Mouse (Mus musculus): Measurements from ENCODE around the gene Fam198a. TPM values are rescaled to one million over a fixed set of nuclear protein-coding genes. Genes with fewer than 3 reads are reported as not detected.

The Fam198a gene
- polyA plus RNA-seq, 1 experiment from 2014 or later: 1.2 TPM

DNA sequence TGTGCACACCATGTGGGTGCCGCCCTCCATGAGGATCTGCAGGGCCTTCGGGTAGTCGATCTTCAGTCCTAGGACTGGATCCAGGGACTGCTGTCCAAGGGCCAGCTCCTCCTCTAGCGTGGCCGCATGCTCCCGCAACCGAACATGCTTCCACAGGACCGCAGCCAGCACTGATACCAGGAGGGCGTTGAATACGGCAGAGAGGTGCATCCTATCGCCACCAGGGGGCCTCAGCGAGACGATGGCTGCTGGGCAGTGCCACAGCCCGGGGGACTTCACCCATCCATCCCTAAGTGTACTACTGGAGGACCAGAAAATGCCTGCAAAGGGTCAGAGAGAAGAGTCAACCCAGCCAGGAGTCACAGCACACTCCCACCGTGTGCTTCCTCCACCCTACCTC is 32.7 kb downstream of the Fam198a start:
- Histone ChIP-seq H3K27ac (no peak overlapping the region), H3K4me2 (no peak overlapping the region), H3K4me1 (replicated peaks) (no peaks in the 10 kb centered on the region), H3K9ac (no peak overlapping the region), H3K9me3 (replicated peaks) (no peaks in the 10 kb centered on the region), H3K36me3 (no peaks in the 10 kb centered on the region), H3K27me3 (no peaks in the 10 kb centered on the region), H3K4me3 (no peak overlapping the region)
- ATAC-seq (replicated peaks; ENCODE audit: insufficient number of reproducible peaks, insufficient read depth, low FRiP score, low read depth): 0 out of 2 replicates have a peak, but pooled peaks have one; percentile 59
- 43% methylated on average over 15 of the region's 15 CpGs for WGBS

DNA sequence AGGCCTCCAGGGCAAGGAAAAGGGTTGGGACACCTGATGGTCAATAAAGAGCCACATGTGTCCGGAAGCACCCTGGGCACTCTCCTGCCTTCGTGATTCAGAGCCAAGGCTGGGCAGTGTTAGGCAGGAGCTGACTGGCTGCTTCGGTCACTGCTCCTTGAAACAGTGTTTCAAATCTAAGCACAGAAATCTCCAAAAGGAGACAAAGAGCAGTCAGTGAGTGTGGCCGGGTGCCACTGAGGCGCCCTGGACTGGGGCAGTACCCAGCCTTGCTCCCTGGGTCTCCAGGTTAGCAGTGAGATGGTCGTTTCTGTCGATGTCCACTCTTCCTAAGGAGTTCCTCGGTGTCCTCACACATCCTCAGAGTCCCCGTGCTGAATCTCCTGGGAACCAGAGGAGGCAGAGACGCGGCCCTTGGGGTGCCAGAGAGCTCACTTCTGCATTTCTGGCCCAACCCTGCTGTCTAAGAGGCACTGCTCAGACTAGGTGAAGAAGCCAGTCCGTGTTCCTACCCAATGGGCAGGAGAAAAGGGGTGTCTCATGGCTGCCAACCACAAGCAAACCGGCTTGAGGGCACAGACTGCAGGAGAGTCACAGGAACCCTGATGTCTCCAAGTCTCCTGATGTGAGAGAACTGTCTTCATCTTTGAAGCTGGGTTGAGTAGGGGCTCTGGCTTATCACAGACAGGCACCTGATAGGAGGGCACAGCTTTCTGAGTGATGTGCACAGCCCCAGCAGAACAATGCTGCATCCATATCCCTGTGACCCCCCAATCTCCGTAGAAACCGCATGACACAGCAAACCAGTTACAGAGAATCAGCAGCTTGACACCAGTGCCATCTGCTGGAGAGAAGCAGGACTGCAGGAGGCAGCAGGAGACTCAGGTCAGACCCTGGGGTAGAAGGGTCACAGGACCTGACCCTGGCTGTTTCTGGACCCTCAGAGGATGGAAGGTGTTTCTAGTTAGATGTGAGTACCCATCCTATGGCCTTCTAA is 34.0 kb downstream of the Fam198a start:
- Histone ChIP-seq H3K27ac (no peak overlapping the region), H3K4me3 (no peak overlapping the region), H3K9me3 (replicated peaks) (no peaks in the 10 kb centered on the region), H3K27me3 (no peaks in the 10 kb centered on the region), H3K4me2 (no peak overlapping the region), H3K9ac (no peak overlapping the region), H3K36me3 (no peaks in the 10 kb centered on the region), H3K4me1 (replicated peaks) (no peaks in the 10 kb centered on the region)
- WGBS: 69% methylated on average over 15 of the region's 15 CpGs
- no peak for ATAC-seq (replicated peaks; ENCODE audit: insufficient number of reproducible peaks, insufficient read depth, low FRiP score, low read depth)

DNA sequence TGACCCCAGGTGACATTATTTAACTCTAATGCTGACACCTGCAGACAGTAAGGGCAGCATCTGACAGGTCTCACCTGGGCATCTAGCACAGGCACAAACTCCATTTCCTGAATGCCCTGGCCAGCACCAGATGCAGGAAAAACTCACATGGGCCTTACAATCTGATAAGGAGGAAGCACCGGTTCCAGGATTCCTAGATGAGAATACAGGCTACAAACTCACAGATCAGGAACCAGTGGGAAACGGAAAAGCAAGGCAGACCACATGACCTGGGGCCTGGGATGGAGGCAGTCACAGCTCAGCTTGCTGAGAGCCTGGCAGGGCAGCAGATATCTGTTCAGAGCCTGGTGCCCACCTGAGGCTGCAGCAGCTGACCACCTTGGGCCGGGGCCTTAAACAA is 38.1 kb downstream of the Fam198a start:
- Histone ChIP-seq H3K36me3 (no peaks in the 10 kb centered on the region), H3K4me1 (replicated peaks) (no peaks in the 10 kb centered on the region), H3K27ac (no peak overlapping the region), H3K4me3 (no peak overlapping the region), H3K4me2 (no peak overlapping the region), H3K27me3 (no peaks in the 10 kb centered on the region), H3K9ac (no peak overlapping the region), H3K9me3 (replicated peaks) (no peaks in the 10 kb centered on the region)
- WGBS: 63% methylated on average over 3 of the region's 3 CpGs
- ATAC-seq (replicated peaks; ENCODE audit: insufficient number of reproducible peaks, insufficient read depth, low FRiP score, low read depth): no peak

DNA sequence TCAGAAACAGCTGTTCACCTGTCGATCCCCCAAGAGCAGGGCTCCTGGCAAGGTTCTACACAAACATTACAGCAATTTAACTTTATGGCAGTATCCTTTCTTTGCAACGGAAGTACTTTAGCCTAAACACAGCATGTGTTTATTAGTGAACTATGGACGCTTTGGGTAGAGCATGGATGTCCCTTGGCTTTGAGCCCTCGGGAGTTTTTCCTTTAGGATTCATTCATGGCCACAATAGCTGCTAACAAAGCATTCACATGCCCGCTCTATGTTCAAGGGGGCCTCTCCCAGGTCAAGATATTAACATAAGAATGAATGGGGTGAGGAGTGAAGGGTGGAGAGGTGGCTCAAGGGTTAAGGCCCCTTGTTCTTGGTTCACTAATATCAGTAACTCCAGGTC is 38.7 kb downstream of the Fam198a start:
- no peaks in the 10 kb centered on the region for H3K27me3 ChIP-seq
- H3K9me3 ChIP-seq (replicated peaks): no peaks in the 10 kb centered on the region
- H3K4me1 ChIP-seq (replicated peaks): no peaks in the 10 kb centered on the region
- H3K4me2 ChIP-seq: no peak overlapping the region
- ATAC-seq (replicated peaks; ENCODE audit: insufficient number of reproducible peaks, insufficient read depth, low FRiP score, low read depth): no peak
- no peak overlapping the region for H3K27ac ChIP-seq
- H3K9ac ChIP-seq: no peak overlapping the region
- no peaks in the 10 kb centered on the region for H3K36me3 ChIP-seq
- WGBS: 73% methylated on average over 5 of the region's 5 CpGs
- H3K4me3 ChIP-seq: no peak overlapping the region

DNA sequence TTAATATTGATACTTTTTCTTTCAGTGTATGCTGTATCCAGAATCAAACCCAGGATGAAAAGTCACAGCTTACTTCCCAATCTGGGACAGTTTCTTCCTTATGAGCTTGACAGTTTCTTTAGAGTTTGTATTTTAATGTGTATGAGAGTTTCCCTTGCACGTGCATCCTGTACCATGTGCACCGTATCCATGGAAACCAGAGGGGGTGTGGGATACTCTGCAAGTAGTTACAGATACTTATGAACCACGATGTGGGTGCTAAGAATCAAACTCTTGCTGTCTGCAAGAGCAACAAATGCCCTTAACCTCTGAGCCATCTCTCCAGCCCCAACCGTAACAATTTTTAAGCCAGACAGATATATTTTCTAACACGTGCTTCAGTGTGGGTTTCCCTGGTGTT is 40.3 kb downstream of the Fam198a start:
- WGBS: 69% methylated on average over 5 of the region's 5 CpGs
- Histone ChIP-seq H3K9ac (no peak overlapping the region), H3K27ac (no peak overlapping the region), H3K4me1 (replicated peaks) (peaks cover 6% of the 10 kb centered on the region; the same call in 1 of the 2 replicates), H3K9me3 (replicated peaks) (no peaks in the 10 kb centered on the region), H3K4me2 (no peak overlapping the region), H3K4me3 (no peak overlapping the region), H3K27me3 (no peaks in the 10 kb centered on the region), H3K36me3 (no peaks in the 10 kb centered on the region)
- ATAC-seq (replicated peaks; ENCODE audit: insufficient number of reproducible peaks, insufficient read depth, low FRiP score, low read depth): no peak

DNA sequence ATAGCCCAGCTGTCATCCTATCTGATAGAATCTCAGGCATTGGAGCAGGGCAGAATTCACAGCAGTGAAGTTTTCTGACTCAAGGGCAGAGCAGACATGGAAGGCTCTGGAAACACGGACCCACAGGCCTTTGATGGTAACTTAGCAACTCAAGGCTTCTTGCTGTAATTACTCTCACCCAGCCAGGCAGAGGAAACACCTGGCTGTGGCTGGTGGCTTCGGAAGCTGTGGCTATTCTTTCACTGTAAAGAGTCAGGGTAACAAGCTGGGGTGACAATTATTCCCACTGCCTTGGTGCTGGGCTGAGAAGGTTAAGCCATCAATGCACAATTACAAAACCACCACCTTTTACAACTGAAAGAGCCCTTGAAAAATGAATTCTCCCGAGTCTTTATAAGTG is 42.3 kb downstream of the Fam198a start:
- Histone ChIP-seq H3K4me1 (replicated peaks) (peaks cover 6% of the 10 kb centered on the region; the same call in 1 of the 2 replicates), H3K4me2 (no peak overlapping the region), H3K4me3 (no peak overlapping the region), H3K9me3 (replicated peaks) (no peaks in the 10 kb centered on the region), H3K27me3 (no peaks in the 10 kb centered on the region), H3K9ac (no peak overlapping the region), H3K36me3 (no peaks in the 10 kb centered on the region), H3K27ac (no peak overlapping the region)
- ATAC-seq (replicated peaks; ENCODE audit: insufficient number of reproducible peaks, insufficient read depth, low FRiP score, low read depth): no peak
- WGBS: 70% methylated on average over 3 of the region's 3 CpGs

DNA sequence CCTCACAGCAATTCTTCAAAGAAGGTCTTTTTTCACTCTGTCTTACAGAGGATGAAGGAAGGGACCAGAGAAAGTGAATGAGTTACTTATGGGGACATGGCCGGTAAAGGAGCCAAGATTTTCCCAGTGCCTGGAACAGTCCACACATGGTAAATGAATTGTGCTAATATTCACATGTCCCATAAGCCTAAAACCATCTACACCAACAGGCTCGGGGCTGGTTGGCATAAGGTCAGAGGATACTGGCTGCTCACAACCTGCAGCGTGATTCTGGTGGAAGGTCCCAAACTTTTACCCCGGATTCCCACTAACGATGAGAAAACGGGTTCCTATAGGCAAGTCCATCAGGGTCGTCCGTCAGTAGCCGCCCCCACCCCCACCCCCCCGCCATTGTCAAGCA is 44.3 kb downstream of the Fam198a start:
- Histone ChIP-seq H3K36me3 (no peaks in the 10 kb centered on the region), H3K4me2 (peak overlapping the region; percentile 93), H3K4me1 (replicated peaks) (peaks cover 6% of the 10 kb centered on the region; the same call in 1 of the 2 replicates), H3K9ac (peak overlapping the region; percentile 71), H3K4me3 (peak overlapping the region; percentile 74), H3K27ac (no peak overlapping the region), H3K27me3 (no peaks in the 10 kb centered on the region), H3K9me3 (replicated peaks) (no peaks in the 10 kb centered on the region)
- WGBS: 14% methylated on average over 10 of the region's 10 CpGs
- ATAC-seq (replicated peaks; ENCODE audit: insufficient number of reproducible peaks, insufficient read depth, low FRiP score, low read depth): no peak

DNA sequence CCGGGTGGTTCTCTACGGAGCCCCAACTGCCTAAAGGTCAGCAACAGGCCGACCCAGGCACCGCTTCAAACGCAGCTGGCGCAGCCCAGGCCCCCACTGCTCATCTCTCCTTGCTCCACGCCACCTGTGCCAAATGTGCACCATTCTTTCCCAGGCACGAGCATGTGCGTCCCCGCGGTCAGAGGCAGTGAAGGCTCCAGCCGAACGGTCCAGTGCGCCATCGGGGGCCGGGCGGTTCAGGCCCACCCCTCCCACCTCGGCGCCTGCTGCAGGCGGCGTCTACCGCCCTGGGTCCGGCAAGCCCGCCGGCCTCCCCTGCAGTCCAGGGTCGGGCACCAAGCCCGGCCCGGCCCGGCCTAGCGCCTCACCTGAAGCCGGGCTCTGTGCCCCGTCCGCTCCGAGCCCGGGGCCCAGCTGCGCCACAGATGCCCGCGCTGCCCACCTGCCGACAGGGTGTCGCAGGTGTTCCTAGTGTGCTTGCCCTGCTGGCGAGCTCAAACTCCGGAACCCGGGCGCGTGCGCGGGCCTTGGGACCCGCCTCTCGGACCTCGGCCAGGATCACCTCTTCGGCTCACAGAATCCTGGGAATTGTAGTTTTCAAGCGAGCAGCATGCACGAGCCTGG is 44.8 kb downstream of the Fam198a start:
- peak; percentile 65 for ATAC-seq (replicated peaks; ENCODE audit: insufficient number of reproducible peaks, insufficient read depth, low FRiP score, low read depth)
- Histone ChIP-seq H3K9me3 (replicated peaks) (no peaks in the 10 kb centered on the region), H3K36me3 (no peaks in the 10 kb centered on the region), H3K9ac (peak overlapping the region; percentile 71), H3K4me3 (peak overlapping the region; percentile 74), H3K27ac (no peak overlapping the region), H3K4me2 (peak overlapping the region; percentile 93), H3K4me1 (replicated peaks) (peaks cover 6% of the 10 kb centered on the region; the same call in 1 of the 2 replicates), H3K27me3 (no peaks in the 10 kb centered on the region)
- 1% methylated on average over 53 of the region's 53 CpGs for WGBS

DNA sequence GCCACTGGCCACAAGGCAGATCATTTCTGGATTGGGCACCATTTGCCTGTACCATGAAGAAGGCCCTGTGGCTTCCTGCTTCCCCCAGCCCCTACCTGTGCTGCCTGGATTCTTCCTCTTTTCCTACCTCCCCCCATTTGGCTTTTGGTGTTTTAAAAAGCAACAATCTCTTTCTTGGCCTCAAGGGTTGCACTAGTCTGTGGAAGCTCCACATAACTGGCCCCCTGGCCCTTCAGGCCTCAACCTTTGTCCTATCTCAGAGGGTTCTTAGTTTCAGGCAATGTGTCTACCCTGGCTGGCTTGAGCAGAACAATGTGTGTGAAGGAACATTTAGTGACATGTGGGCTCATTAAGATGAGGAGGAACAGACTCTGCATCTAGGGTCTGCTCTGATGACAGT is 46.2 kb downstream of the Fam198a start, which contains the start of gene Pomgnt2:
Gene Pomgnt2 (minus strand): TSS at position 101 of the 400 bp plus-strand sequence.
- Histone ChIP-seq H3K36me3 (no peaks in the 10 kb centered on the region), H3K9me3 (replicated peaks) (no peaks in the 10 kb centered on the region), H3K27me3 (no peaks in the 10 kb centered on the region), H3K4me2 (peak within 1 kb of the TSS; percentile 93), H3K27ac (no peak within 1 kb of the TSS), H3K4me1 (replicated peaks) (peaks cover 6% of the 10 kb centered on the region; the same call in 1 of the 2 replicates), H3K4me3 (peak within 1 kb of the TSS; percentile 74), H3K9ac (no peak within 1 kb of the TSS)
- ATAC-seq (replicated peaks; ENCODE audit: insufficient number of reproducible peaks, insufficient read depth, low FRiP score, low read depth): no peak

DNA sequence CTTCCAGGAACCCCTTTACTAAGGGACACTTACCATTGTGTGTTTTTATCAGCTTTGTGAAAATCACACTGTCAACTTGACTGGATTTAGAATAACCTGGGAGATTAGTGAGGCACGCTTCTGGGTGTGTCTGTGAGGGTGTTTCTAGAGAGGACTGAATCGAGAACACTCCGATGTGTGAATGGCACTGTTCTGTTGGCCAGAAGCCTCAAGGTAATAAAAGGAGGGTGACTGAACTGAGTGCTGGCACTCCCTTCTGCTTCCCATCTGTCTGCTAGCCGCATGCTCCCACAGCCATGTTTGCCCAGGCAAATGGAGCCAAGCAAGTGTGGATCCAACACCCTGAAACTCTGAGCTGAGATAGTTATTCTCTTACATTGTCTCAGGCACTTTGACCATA is 47.2 kb downstream of the Fam198a start:
- no peaks in the 10 kb centered on the region for H3K9me3 ChIP-seq (replicated peaks)
- peaks cover 6% of the 10 kb centered on the region; the same call in 1 of the 2 replicates for H3K4me1 ChIP-seq (replicated peaks)
- no peak overlapping the region for H3K4me2 ChIP-seq
- H3K9ac ChIP-seq: no peak overlapping the region
- H3K27ac ChIP-seq: no peak overlapping the region
- no peaks in the 10 kb centered on the region for H3K27me3 ChIP-seq
- no peak overlapping the region for H3K4me3 ChIP-seq
- H3K36me3 ChIP-seq: no peaks in the 10 kb centered on the region
- ATAC-seq (replicated peaks; ENCODE audit: insufficient number of reproducible peaks, insufficient read depth, low FRiP score, low read depth): no peak
- 62% methylated on average over 4 of the region's 4 CpGs for WGBS

DNA sequence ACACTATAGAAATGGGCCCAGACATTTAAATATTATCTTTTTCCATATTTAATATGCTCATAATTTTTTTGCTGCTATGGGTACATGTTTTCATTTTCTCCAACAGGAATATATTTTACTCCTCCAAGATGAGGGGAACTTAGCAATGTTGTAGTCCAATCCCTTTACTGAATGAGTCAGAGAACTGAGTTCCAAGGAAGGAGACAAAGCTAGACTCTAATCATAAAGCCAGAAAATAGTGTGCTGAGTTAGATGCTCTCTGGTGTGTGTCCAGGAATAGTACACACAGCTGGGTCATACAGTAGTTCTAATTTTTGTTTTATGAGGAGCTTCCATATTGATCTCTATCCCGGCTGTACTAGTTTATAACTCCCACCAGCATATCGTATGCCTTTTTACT is 55.4 kb downstream of the Fam198a start:
- Histone ChIP-seq H3K9me3 (replicated peaks) (no peaks in the 10 kb centered on the region), H3K9ac (no peak overlapping the region), H3K27me3 (no peaks in the 10 kb centered on the region; the same call in 1 of the 2 replicates), H3K27ac (no peak overlapping the region), H3K4me3 (no peak overlapping the region), H3K4me2 (no peak overlapping the region), H3K36me3 (no peaks in the 10 kb centered on the region), H3K4me1 (replicated peaks) (no peaks in the 10 kb centered on the region)
- no peak for ATAC-seq (replicated peaks; ENCODE audit: insufficient number of reproducible peaks, insufficient read depth, low FRiP score, low read depth)
- WGBS: 85% methylated on average over 2 of the region's 2 CpGs

All from heart, embryonic 15.5 days (tissue).